Mouse (Mus musculus): ENCODE data around the gene Olfr821. TPM values are rescaled to one million over a fixed set of nuclear protein-coding genes. Genes with fewer than 3 reads are reported as not detected.
"Not testable (repeated sequence)": the region's sequence is repeated elsewhere in the genome, so short reads cannot be mapped to it uniquely, and the experiment has no call there.

Olfr821 gene
- not detected in 2 replicates for polyA plus RNA-seq (2015; fragmentation: Nextera tagmentation; extraction: Ambion mirVana)

- DNase-seq (ENCODE audit: low spot score): no peak
Observed at GRCm38 (mm10) chr10:130030048-130030447, at the start of gene Olfr821. Gene Olfr821, plus strand, starts transcription at chr10:130030348.

DNA sequence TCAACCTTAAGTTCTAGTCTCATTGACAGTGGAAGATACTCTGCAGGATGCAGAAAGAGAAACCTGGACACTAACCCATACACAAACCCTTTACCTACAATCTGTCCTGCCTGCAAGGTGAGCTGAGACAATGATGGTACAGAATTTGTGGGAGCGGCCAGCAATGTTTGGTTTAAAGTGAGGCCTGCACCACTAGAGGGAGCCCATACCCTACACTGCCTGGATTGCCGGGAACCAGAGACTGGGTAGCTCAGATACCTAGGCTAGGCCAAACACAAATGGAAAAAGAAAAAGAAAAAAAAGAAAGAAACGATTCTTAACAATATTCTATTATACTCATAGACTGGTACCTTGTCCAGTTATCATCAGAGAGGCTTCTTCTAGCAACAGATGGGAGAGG lies 48.3 kb upstream of the Olfr821 start:
- not testable (repeated sequence) for DNase-seq (ENCODE audit: low spot score)

GRCm38 (mm10) chr10:129984962-129985361 lies 45.2 kb upstream of the Olfr821 start, which contains the start of gene Gm10310:
Gene Gm10310, minus strand, starts transcription at chr10:129985062.
- DNase-seq (ENCODE audit: low spot score): not testable (repeated sequence)

GRCm38 (mm10) chr10:130004104-130004503 lies 26.0 kb upstream of the Olfr821 start:
- not testable (repeated sequence) for DNase-seq (ENCODE audit: low spot score)

- not testable (repeated sequence) for DNase-seq (ENCODE audit: low spot score)
Observed at GRCm38 (mm10) chr10:130005366-130005765, 24.8 kb upstream of the Olfr821 start.

DNA sequence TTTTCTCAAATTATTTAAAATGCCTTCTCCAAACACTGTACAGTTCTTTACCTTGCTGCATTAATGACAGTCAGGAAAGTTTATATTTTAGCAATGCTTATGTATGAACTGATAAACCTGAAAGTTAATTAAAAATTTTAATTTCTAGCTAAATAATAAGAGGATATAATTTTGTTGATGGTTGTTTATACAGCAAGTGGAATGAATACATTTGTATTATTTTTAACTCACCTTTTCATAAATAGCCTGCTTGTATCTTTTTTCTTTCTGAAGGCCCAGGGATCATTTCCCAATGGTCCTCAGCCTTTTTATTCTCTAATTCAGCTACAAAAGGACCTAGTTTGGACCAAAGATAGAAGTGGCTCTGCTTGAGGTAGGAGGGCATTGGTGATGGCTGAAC lies 17.8 kb upstream of the Olfr821 start, which contains the start of gene Olfr820:
Gene Olfr820 (plus strand): TSS at position 301 of the 400 bp plus-strand sequence.
- no peak for DNase-seq (ENCODE audit: low spot score)

DNA sequence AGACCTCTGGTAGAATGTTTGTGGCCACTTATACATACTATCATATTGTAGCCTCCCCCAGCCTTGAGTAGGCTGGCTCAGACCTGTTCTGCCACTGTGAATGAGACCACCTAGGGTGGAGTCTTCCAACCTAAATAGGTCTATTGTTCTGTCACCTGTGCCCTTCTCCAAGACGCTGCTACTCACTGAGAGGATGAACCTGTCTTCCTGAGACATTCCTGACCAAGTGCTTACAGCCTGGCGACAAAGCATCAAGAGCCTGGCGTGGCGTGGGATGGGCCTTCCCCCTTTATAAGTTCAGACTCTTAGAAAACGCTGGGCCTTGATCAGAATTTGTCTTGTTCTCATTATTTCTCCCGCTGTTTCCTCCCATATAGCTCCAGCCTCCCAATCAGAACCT lies 6.9 kb downstream of the Olfr821 start:
- DNase-seq (ENCODE audit: low spot score): no peak

- DNase-seq (ENCODE audit: low spot score): no peak
Observed at GRCm38 (mm10) chr10:130070910-130071309, 40.8 kb downstream of the Olfr821 start, which contains the start of gene Olfr822. Gene Olfr822, plus strand, starts transcription at chr10:130071210.

Other genes starting within 250 kb of the Olfr821 start
- gene Olfr810, start 235.4 kb upstream of the Olfr821 start, polyA plus RNA-seq (2015; fragmentation: Nextera tagmentation; extraction: Ambion mirVana): not detected in 2 replicates
- not detected in 2 replicates for gene Olfr811, start 226.0 kb upstream of the Olfr821 start, polyA plus RNA-seq (2015; fragmentation: Nextera tagmentation; extraction: Ambion mirVana)
- not detected in 2 replicates for gene Olfr812, start 184.3 kb upstream of the Olfr821 start, polyA plus RNA-seq (2015; fragmentation: Nextera tagmentation; extraction: Ambion mirVana)
- not detected in 2 replicates for gene Olfr813, start 175.0 kb upstream of the Olfr821 start, polyA plus RNA-seq (2015; fragmentation: Nextera tagmentation; extraction: Ambion mirVana)
- not detected in 2 replicates for gene Olfr814, start 150.5 kb upstream of the Olfr821 start, polyA plus RNA-seq (2015; fragmentation: Nextera tagmentation; extraction: Ambion mirVana)
- not detected in 2 replicates for gene Olfr815, start 124.5 kb upstream of the Olfr821 start, polyA plus RNA-seq (2015; fragmentation: Nextera tagmentation; extraction: Ambion mirVana)
- gene Olfr816, start 114.8 kb upstream of the Olfr821 start, polyA plus RNA-seq (2015; fragmentation: Nextera tagmentation; extraction: Ambion mirVana): not detected in 2 replicates
- gene Olfr818, start 81.2 kb upstream of the Olfr821 start, polyA plus RNA-seq (2015; fragmentation: Nextera tagmentation; extraction: Ambion mirVana): not detected in 2 replicates
- not detected in 2 replicates for gene Olfr819, start 63.1 kb upstream of the Olfr821 start, polyA plus RNA-seq (2015; fragmentation: Nextera tagmentation; extraction: Ambion mirVana)
- gene Olfr247, start 54.2 kb upstream of the Olfr821 start, polyA plus RNA-seq (2015; fragmentation: Nextera tagmentation; extraction: Ambion mirVana): not detected in 2 replicates
- gene Gm10310, start 45.3 kb upstream of the Olfr821 start, polyA plus RNA-seq (2015; fragmentation: Nextera tagmentation; extraction: Ambion mirVana): not detected in 2 replicates
- gene Olfr820, start 17.7 kb upstream of the Olfr821 start, polyA plus RNA-seq (2015; fragmentation: Nextera tagmentation; extraction: Ambion mirVana): not detected in 2 replicates
- not detected in 2 replicates for gene Olfr822, start 40.9 kb downstream of the Olfr821 start, polyA plus RNA-seq (2015; fragmentation: Nextera tagmentation; extraction: Ambion mirVana)
- not detected in 2 replicates for gene Olfr823, start 85.0 kb downstream of the Olfr821 start, polyA plus RNA-seq (2015; fragmentation: Nextera tagmentation; extraction: Ambion mirVana)
- gene Olfr824, start 99.7 kb downstream of the Olfr821 start, polyA plus RNA-seq (2015; fragmentation: Nextera tagmentation; extraction: Ambion mirVana): not detected in 2 replicates
- gene Olfr825, start 136.4 kb downstream of the Olfr821 start, polyA plus RNA-seq (2015; fragmentation: Nextera tagmentation; extraction: Ambion mirVana): not detected in 2 replicates
- not detected in 2 replicates for gene Olfr826, start 153.8 kb downstream of the Olfr821 start, polyA plus RNA-seq (2015; fragmentation: Nextera tagmentation; extraction: Ambion mirVana)
- gene Olfr827, start 184.1 kb downstream of the Olfr821 start, polyA plus RNA-seq (2015; fragmentation: Nextera tagmentation; extraction: Ambion mirVana): not detected in 2 replicates
- 0.05 TPM in 2 replicates for gene Neurod4, start 249.9 kb downstream of the Olfr821 start, polyA plus RNA-seq (2015; fragmentation: Nextera tagmentation; extraction: Ambion mirVana)